Mouse (Mus musculus) brain, embryonic 14.5 days (tissue): ENCODE results near the gene Atp7b. TPM values are rescaled to one million over a fixed set of nuclear protein-coding genes. Genes with fewer than 3 reads are reported as not detected.
A peak's percentile ranks its signal among the peaks of the same experiment; 100 is the strongest.

Experiments used
- DNase-seq: peaks from one replicate; pipeline ENCODE4 v3.0.0-alpha.2; 2011; ENCODE audit warnings: low read depth
- CTCF ChIP-seq: fragments of 200-500 bp; IDR thresholded peaks from 2 replicates; pipeline ENCODE4 v1.5.1; 2012; ENCODE audit warnings: inconsistent platforms, mild to moderate bottlenecking, moderate library complexity, borderline replicate concordance; ENCODE audit not compliant: insufficient read depth, insufficient read length; ENCODE audit errors: extremely low read depth
- POLR2A ChIP-seq: fragments of 200-500 bp; IDR thresholded peaks from 2 replicates; pipeline ENCODE4 v1.6.1; 2012; ENCODE audit warnings: mild to moderate bottlenecking, inconsistent platforms, borderline replicate concordance; ENCODE audit not compliant: poor library complexity, insufficient read depth, insufficient read length, severe bottlenecking; ENCODE audit errors: extremely low read depth
- polyA plus RNA-seq: library from polyadenylated mRNA; depleted of rRNA; stranded (reverse); fragments of >200 nt; gene quantifications from 2 replicates; pipeline ENCODE4 v1.2.3, GENCODE M21; 2012

Atp7b gene
- polyA plus RNA-seq, 1 experiment, result 2.5 TPM

GRCm38 (mm10) chr8:22022244-22022643 is 37.9 kb downstream of the Atp7b start:
- TF ChIP-seq CTCF, result peak; percentile 23; the same call in 1 of the 2 replicates
- no peak for TF ChIP-seq POLR2A
- no peak for DNase-seq

- no peak for DNase-seq
- no peak for TF ChIP-seq CTCF
- no peak for TF ChIP-seq POLR2A
Measured at GRCm38 (mm10) chr8:22019498-22019897, 40.6 kb downstream of the Atp7b start.

- peak; percentile 19 for DNase-seq
- TF ChIP-seq CTCF (no peak), POLR2A (no peak)
Measured at GRCm38 (mm10) chr8:22017731-22018130, 42.4 kb downstream of the Atp7b start.

- DNase-seq, result peak; percentile 31
- TF ChIP-seq POLR2A (no peak), CTCF (no peak)
Measured at GRCm38 (mm10) chr8:22013034-22013707, 46.9 kb downstream of the Atp7b start.

DNA sequence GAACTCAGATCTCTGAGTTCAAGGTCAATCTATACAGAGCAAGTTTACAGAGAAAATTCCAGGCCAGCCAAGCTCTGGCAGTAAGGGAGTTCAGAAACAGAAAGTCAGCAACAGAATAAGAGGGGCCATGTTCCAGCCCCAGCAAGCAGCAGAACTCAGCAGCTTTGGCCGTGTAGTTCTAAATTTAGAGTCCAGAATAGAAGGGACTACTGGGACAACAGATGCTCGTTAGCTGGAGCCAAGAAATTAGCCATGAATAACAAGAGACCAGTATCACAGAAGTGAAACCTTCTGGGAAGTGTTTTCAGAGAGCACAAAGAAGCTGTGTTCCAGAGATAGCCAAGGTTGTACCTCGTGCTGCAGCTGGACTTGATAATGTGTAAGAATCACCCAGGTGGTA is 50.7 kb downstream of the Atp7b start:
- DNase-seq, result no peak
- TF ChIP-seq POLR2A (no peak), CTCF (no peak)

DNA sequence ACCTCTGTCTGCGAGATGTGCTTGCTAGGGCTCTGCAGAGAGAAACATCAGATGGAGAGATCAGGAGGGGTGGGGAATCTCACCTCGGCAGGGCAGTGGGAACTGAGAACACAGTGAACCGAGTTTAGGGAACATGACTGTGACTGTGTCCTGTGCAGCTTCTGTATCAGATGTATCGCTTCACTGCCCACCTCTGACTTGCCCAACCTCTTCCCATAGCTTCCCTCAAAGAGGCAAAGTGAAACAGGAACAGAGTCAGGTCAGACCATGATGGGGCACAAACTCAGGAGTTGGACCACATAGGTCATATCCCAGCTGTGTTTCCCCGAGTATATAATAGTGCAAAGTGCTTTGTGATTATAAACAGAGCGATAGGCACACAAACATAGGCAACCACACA is 53.7 kb downstream of the Atp7b start:
- DNase-seq, result no peak
- TF ChIP-seq POLR2A, result no peak
- TF ChIP-seq CTCF, result no peak

- DNase-seq, result no peak
- TF ChIP-seq CTCF, result no peak
- TF ChIP-seq POLR2A, result no peak
Measured at GRCm38 (mm10) chr8:22004750-22005522, 55.2 kb downstream of the Atp7b start.

GRCm38 (mm10) chr8:21995181-21995580 is 64.9 kb downstream of the Atp7b start:
- TF ChIP-seq POLR2A (no peak), CTCF (no peak)
- DNase-seq, result peak; percentile 3

GRCm38 (mm10) chr8:21992184-21992583 is 67.9 kb downstream of the Atp7b start:
- TF ChIP-seq CTCF (peak; percentile 77), POLR2A (no peak)
- peak; percentile 66 for DNase-seq

- peak; percentile 81 for DNase-seq
- TF ChIP-seq CTCF (peak; percentile 55; the same call in 1 of the 2 replicates), POLR2A (no peak)
Measured at GRCm38 (mm10) chr8:21981664-21982337, 78.3 kb downstream of the Atp7b start.

DNA sequence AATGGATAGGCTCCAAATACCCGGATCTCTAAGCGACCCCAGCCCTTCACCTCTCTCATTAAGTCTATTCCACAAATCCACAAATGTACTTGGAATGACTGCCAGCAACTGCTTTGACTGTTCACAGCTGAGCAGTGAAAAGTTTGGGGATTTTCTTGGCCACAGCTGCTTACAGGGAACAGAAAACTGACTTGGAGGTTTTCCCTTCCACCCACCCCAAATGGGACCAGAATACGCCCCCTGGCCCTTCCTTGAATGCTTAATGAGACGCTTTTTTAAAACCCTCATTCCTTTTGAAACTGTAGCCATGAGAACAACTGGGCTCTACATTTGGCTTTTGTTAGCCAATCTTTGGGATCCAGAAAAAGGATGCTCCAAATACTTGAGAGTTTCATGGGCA is 81.9 kb downstream of the Atp7b start:
- peak; percentile 43 for DNase-seq
- TF ChIP-seq CTCF (no peak), POLR2A (no peak)
